Mouse (Mus musculus) induced T-regulatory cell, adult 2 months (primary cell): ENCODE measurements around the gene Nanos1.

Source experiments
- DNase-seq: peaks from one replicate; pipeline ENCODE4 v3.0.0-alpha.2; 2012; ENCODE audit warnings: low read depth

Nanos1 gene

GRCm38 (mm10) chr19:60755438-60756191 lies at the start of gene Nanos1:
Nanos1 (plus strand) TSS chr19:60755987.
- DNase-seq, result peak; percentile 92

- DNase-seq, result no peak
Observed at GRCm38 (mm10) chr19:60709193-60709900, 46.4 kb upstream of the Nanos1 start.

GRCm38 (mm10) chr19:60710196-60710595 lies 45.6 kb upstream of the Nanos1 start:
- no peak for DNase-seq

DNA sequence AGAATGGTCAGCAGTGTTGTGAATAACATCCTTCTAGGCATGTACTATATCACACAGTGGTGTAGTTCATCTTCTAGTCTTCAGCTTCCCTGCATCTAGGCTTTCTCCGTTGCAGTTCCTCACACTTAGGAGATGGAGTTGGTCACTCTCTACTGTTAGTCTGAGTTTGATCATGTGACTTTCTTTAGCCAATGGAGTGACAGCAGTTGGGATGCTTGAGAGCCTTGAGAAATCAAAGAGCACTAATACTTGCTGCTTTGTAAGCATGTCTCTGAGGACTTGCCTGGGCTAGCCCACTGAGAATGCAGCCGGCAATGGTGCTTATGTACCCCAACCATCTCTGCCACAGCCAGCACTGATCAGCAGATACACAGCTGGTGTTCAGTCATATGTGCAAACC lies 43.2 kb upstream of the Nanos1 start:
- no peak for DNase-seq

DNA sequence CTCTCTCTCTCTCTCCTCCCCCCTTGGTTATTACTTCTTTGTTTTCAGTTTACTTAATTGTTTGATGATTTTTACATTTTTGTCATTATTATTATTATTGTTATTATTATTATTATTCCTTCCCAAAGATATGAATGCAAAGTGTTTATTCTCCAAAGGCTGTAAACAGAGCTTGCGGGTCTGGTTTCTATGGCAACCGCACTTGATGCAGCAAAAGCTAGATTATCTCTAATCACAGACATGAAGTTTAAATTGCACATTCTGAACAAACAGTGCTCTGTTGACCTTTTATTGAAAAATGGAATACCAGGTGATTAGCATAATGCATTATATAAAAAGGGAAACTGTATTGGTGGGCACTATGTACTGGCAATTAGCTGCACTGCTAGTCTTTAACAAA lies 39.4 kb upstream of the Nanos1 start:
- DNase-seq, result no peak

DNA sequence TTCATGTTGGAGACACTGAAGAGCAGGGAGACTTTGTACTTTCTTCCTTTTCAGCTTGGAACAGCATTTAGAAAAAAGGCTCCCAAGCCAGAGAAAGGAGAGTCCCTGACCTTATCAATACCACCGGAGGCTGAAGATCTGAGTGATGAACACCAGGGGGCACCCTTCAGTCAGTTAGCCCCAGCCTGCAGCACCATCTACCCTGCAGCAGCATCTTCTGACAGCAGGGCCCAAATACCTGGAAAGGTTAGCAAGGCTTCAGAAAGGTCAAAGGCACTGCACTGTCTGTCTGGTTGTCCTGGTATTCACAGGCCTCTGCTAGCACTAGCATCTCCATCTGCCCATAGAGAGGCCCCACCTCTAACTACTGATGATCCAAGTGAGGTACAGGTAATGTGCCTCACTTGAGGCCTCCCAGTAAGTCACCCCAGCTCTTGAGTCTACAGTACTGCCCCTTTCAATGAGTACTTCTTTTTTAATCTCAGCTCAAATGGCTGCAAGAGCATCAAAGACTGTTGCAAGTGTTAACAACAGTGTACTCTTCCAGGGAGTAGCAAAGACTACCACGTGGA lies 25.4 kb upstream of the Nanos1 start:
- DNase-seq, result peak; percentile 75

GRCm38 (mm10) chr19:60731299-60731698 lies 24.5 kb upstream of the Nanos1 start:
- no peak for DNase-seq

DNA sequence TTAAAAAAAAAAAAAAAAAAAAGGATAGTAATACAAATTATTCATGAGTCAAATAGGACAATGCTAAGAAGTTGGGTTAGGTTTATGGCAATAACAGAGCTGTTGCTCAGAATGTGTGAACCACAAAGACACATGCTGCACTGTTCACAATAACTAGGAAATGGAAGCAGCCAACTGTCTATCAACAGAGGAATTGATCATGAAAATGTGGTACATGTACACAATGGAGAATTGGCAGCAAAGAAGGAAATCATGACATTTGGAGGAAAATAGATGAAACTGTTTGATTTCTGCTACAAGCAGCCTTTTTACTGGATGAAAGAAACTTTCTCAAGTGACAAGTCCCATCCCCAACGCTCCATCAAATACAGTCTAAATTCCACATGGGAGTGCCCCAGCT lies 23.8 kb upstream of the Nanos1 start:
- DNase-seq, result no peak

GRCm38 (mm10) chr19:60740560-60740959 lies 15.2 kb upstream of the Nanos1 start:
- DNase-seq, result no peak

- DNase-seq, result no peak
Observed at GRCm38 (mm10) chr19:60743767-60744547, 11.8 kb upstream of the Nanos1 start.

- no peak for DNase-seq
Observed at GRCm38 (mm10) chr19:60747801-60748200, 8.0 kb upstream of the Nanos1 start.

DNA sequence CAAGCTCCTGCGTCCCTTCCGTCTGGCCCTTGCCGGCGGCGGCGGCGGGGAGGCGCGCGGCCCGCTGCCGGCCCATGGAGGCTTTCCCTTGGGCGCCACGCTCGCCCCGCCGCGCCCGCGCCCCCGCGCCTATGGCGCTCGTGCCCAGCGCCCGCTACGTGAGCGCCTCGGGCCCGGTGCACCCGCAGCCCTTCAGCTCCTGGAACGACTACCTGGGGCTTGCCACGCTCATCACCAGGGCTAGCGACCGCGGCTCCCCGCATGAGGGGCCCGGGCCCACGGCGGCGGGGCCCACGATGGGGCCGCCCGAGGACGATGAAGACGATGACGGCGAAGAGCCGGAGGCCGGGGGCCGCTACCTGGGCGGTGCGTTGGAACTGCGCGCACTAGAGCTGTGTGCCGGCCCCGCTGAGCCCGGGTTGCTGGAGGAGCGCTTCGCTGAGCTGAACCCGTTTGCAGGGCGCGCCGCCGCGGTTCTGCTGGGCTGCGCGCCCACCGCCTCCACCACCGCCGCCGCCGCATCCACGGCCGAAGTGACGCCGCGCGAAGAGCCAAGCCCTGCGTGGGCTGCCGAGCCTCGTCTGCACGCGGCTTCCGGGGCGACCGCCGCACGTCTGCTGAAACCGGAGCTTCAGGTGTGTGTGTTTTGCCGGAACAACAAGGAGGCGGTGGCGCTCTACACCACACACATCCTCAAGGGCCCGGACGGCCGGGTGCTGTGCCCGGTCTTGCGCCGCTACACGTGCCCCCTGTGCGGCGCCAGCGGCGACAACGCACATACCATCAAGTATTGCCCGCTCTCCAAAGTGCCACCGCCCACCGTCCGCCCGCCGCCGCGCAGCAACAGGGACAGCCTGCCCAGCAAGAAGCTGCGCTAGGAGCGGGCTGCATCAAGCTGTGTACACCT lies 658 bp downstream of the Nanos1 start:
- peak; percentile 74 for DNase-seq

GRCm38 (mm10) chr19:60757099-60757785 lies 1.5 kb downstream of the Nanos1 start:
- DNase-seq, result no peak

DNA sequence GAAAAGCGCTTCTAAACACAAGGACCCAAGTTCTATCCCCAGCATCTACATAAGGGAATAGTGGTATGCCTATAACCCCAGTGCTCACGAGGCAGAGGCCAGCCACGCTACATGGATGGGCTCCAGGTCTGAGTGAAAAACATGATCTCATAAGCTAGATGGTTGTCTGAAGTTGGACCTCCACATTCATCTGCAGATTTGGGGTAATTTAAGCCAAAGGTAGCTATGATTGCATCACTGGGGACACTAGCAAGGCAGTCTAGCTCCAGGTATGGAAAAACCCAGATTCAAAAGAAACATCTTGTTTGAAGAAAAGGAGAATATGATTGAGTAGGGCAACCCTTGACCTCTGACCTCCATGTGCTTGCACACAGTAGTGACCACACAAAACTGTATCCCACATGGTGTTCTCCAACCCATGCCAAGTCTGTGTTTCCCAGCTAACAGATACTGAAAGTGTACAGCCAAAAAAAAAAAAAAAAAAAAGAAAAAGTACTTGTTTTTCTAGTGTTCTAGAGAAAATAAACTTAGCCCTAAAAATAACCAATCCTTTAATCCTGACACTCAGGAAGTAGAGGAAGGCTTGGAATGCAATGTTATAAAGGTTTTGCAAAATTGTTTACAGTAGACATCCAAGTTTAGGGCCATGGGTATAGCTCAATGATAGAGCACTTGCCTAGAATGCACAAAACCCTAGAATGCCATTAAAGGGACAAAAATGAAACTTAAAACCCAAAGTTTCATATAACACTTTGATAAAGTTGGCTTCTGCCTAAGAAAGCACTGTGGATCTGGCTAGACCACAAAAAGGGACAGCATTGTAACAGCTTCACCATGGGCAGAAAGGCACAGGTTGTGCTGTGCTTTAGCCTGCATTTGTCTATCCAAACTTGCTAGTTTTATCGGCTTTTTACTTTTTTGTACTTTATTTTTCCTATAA lies 3.4 kb downstream of the Nanos1 start:
- DNase-seq, result no peak

- DNase-seq, result no peak
Observed at GRCm38 (mm10) chr19:60773366-60773765, 17.6 kb downstream of the Nanos1 start.

DNA sequence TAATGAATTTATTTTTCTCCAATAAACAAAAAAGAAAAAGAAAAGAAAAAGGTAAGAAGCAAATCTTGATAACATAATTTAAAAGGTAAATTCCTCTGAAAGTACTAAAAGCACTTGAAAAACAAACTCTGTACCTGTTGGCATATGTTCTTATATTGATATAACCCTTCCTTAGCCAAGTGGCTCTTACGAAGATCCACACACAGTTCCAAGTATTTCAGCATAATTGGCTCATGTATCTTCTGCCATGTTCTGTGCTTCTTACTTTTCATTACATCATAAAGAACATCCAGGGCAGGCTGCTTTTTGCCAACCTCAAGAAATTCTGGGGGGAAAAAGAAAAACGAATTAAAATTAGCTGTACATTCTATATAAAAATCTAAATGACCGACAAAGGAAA lies 26.2 kb downstream of the Nanos1 start:
- no peak for DNase-seq

- no peak for DNase-seq
Observed at GRCm38 (mm10) chr19:60784712-60785111, 28.9 kb downstream of the Nanos1 start.

DNA sequence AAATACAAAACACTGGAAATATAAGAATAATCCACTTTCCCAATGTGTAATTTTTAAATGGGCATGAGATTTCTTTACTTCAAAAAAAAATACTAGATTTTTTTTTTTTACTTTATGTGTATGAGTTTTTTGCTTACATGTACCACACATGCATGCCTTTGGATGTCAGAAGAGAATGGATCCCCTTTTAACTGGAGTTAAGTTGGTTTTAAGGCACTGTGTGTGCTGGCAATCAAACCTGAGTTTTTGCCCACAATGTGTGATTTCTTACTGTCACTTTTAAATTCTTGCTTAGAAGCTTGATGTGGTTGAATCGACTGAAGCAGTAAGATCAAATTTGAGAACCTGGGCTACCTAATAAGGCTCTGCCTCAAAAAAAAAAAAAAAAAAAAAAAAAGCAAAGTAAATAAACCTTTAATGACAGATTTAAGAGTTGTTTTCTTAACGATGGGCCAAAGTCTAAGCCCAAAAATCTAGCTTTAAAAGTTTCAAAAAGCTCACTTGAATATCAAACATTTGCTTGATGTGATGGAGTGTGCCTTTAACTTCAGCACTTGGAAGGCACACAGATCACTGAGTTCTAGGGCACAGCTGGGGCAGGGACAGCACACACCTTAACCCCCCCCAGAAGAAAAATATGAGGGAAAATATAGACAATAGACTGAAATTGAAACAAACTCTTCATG lies 31.8 kb downstream of the Nanos1 start:
- DNase-seq, result peak; percentile 16
